Mouse (Mus musculus): ENCODE measurements around the gene Gng12.

- TF ChIP-seq POLR2A (IDR thresholded peaks at IDR 0.05; ENCODE audit: low read depth, low read length): no peak
- no peak for TF ChIP-seq CTCF (IDR thresholded peaks at IDR 0.05; ENCODE audit: extremely low read depth, insufficient read length, insufficient replicate concordance, low read depth, low read length)
These were observed 161.4 kb downstream of the Gng12 start for GRCm38 (mm10) chr6:67057574-67057973.
